Mouse (Mus musculus) midbrain, embryonic 11.5 days (tissue): ENCODE data around the gene Slc7a11. TPM values are rescaled to one million over a fixed set of nuclear protein-coding genes. Genes with fewer than 3 reads are reported as not detected.

ENCODE experiments used
- ATAC-seq: fragments of 200-750 bp; cut with Nextera tagmentation; 2 replicates; pipeline ENCODE4 v1.8.0; 2017; ENCODE audit warnings: moderate TSS enrichment, moderate library complexity; ENCODE audit not compliant: low FRiP score
- DNase-seq: peaks from one replicate; pipeline ENCODE4 v3.0.0; 2015; ENCODE audit warnings: low spot score; ENCODE audit errors: missing footprints
- H3K27ac ChIP-seq: fragments of 300-500 bp; sonication (generic); 2 replicates; pipeline ENCODE4 v1.5.1; 2014; ENCODE audit warnings: low read depth, low read length
- H3K27me3 ChIP-seq: fragments of 300-500 bp; sonication (generic); 2 replicates; pipeline ENCODE4 v1.6.1; 2014; ENCODE audit warnings: mild to moderate bottlenecking, low read length, moderate library complexity, mixed read lengths; ENCODE audit not compliant: control insufficient read depth, insufficient read depth
- H3K36me3 ChIP-seq: fragments of 300-500 bp; sonication (generic); 2 replicates; pipeline ENCODE4 v1.6.1; 2014; ENCODE audit warnings: mild to moderate bottlenecking, low read length, moderate library complexity, mixed read lengths; ENCODE audit not compliant: control insufficient read depth, insufficient read depth
- H3K4me1 ChIP-seq: fragments of 300-500 bp; sonication (generic); 2 replicates; pipeline ENCODE4 v1.6.1; 2014; ENCODE audit warnings: low read length; ENCODE audit not compliant: control insufficient read depth, insufficient read depth
- H3K4me2 ChIP-seq: fragments of 300-500 bp; sonication (generic); 2 replicates; pipeline ENCODE4 v1.6.1; 2014; ENCODE audit warnings: mild to moderate bottlenecking, moderate library complexity
- H3K4me3 ChIP-seq: fragments of 300-500 bp; sonication (generic); 2 replicates; pipeline ENCODE4 v1.5.1; 2014; ENCODE audit warnings: low read depth, low read length
- H3K9ac ChIP-seq: fragments of 300-500 bp; sonication (generic); 2 replicates; pipeline ENCODE4 v1.6.1; 2014; ENCODE audit warnings: low read length
- H3K9me3 ChIP-seq: fragments of 300-500 bp; sonication (generic); 2 replicates; pipeline ENCODE4 v1.6.1; 2016; ENCODE audit warnings: low read length; ENCODE audit not compliant: control insufficient read depth
- WGBS: fragments of 180-500 bp; shearing (Covaris S2); extraction: QIAGEN DNeasy Blood & Tissue Kit; methylation state at CpG from one replicate; pipeline ENCODE4 v1.1.7; 2014; 5-methylcytosine and 5-hydroxymethylcytosine counted together
- polyA plus RNA-seq: library from polyadenylated mRNA; unstranded; fragments of >200 nt; fragmentation: Nextera tagmentation; extraction: Ambion mirVana; gene quantifications from 2 replicates; pipeline ENCODE4 v1.2.1, GENCODE M21; 2014

Gene Slc7a11
- polyA plus RNA-seq, 1 experiment from 2014 or later: 0.96 TPM

DNA sequence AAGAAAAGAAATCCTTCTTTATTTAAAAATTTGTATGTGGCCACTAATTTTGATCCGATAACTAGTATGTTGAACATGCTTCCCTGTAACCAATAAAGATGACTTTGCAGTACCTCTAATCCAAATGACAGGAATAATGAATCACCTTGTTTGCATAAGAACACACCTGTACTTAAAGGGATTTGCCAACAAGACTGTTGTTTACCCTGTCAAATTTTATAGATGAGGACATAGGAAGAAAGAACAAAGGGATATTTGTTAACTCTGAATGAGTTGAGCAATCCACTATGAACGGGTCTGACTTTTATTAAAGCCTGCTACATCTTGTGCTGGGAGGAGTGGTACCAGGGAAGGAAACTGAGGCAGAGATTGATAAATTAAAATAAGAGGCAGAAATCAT lies 181.3 kb downstream of the Slc7a11 start:
- Histone ChIP-seq H3K27me3 (no peaks in the 10 kb centered on the region), H3K9me3 (no peaks in the 10 kb centered on the region), H3K36me3 (no peaks in the 10 kb centered on the region), H3K4me3 (no peak overlapping the region), H3K4me1 (no peaks in the 10 kb centered on the region), H3K9ac (no peak overlapping the region), H3K4me2 (no peak overlapping the region), H3K27ac (no peak overlapping the region)
- ATAC-seq: no peak
- DNase-seq: no peak
- 84% methylated on average over 2 of the region's 2 CpGs for WGBS

DNA sequence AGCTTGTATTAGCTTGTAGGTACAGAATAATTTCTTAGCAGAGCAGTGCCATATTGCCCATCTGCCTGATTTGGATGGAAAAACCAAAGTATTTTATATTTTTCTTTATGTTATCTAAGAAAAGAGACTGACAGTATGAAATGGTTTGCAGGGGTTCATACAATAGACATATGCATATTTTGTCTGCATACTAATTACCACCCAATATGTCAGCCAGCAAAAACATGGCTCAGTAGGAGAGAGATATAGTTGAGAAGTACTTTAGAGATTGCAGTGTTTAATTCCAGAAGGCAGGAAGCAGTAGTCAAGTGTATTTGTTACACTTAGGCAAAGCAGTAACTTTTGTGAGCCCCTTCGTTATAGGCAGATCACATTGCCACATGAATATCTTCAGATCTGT lies 182.7 kb downstream of the Slc7a11 start:
- ATAC-seq (no peak), DNase-seq (no peak)
- H3K27ac ChIP-seq: no peak overlapping the region
- H3K4me1 ChIP-seq: no peaks in the 10 kb centered on the region
- no peak overlapping the region for H3K9ac ChIP-seq
- H3K36me3 ChIP-seq: no peaks in the 10 kb centered on the region
- WGBS: 95% methylated on average over 1 of the region's 1 CpGs
- no peaks in the 10 kb centered on the region for H3K27me3 ChIP-seq
- H3K4me2 ChIP-seq: no peak overlapping the region
- H3K4me3 ChIP-seq: no peak overlapping the region
- H3K9me3 ChIP-seq: no peaks in the 10 kb centered on the region

DNA sequence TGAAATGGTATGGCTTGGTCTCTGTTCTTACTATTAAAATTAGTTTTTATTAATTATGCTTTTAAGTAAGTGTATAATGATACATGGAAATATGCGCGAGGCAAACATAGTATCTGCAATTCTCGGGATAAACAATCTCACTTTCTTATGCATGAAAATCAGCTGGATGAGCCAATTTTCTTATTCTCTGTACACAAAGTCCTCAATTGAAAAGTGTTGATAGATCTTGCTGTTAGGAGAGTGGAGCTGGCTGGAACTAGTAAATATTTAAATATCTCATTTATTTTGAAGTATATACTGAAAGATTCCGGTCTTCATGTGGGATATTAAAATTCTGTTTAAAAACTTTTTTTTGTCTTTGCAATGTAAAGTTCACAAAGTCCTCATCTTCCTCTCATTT lies 184.6 kb downstream of the Slc7a11 start:
- Histone ChIP-seq H3K9me3 (no peaks in the 10 kb centered on the region), H3K9ac (no peak overlapping the region), H3K27ac (no peak overlapping the region), H3K27me3 (no peaks in the 10 kb centered on the region), H3K4me2 (no peak overlapping the region), H3K4me3 (no peak overlapping the region), H3K36me3 (no peaks in the 10 kb centered on the region), H3K4me1 (no peaks in the 10 kb centered on the region)
- DNase-seq: no peak
- 91% methylated on average over 4 of the region's 4 CpGs for WGBS
- no peak for ATAC-seq

DNA sequence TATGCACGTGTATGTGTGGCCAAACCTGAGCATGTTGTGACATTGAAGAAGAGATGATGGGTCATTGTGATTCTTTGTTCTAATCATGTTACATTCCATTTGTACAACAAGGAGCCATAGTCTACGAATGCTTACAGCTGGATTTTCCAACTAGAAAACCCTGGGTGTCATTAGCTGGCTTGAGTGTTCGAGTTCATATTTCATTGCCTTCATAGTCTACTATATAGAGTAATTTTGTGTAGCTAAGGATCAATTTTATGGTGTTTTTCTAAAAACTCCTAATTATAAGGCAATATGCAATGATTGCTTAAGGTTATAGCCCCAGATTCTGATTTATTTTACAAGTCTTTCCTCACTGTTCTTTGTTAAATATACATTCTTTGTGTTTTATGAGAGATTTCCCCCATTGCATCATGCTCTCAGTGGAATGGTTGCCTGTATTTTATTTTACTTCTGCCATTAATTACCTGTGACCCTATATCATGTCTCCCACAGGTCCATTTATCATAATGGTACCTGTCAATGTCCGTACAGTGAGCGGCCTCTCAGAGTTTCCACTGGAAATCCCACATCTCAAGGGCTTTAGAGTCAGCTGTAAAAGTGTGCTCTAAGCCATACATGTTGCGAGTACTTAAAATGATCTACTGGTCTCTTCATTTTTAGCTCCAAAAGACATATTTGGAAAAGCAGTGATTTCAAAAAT lies 193.7 kb downstream of the Slc7a11 start:
- 85% methylated on average over 6 of the region's 6 CpGs for WGBS

DNA sequence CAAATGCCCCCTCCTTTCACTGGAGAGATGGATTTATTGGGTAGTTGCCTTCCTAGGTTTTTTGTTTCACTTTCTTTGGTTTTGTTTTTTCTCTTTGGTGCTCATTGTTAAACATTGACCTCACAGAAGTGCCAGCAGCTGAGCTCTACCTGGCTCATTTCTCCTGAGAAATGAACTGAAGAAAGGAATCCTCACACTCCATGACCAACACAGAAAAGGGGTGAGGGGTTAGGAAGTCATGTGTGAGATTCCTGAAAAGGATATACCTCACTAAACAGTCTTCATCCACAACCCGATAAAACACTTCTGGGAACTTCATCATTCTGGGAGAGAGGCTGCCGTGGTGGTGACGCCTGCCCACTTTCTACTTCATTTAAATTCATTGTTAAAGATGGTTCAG lies 207.4 kb downstream of the Slc7a11 start:
- H3K4me3 ChIP-seq: no peak overlapping the region
- ATAC-seq: no peak
- H3K27ac ChIP-seq: no peak overlapping the region
- no peak overlapping the region for H3K9ac ChIP-seq
- no peaks in the 10 kb centered on the region for H3K4me1 ChIP-seq
- H3K9me3 ChIP-seq: no peaks in the 10 kb centered on the region
- no peaks in the 10 kb centered on the region for H3K36me3 ChIP-seq
- no peak for DNase-seq
- H3K4me2 ChIP-seq: no peak overlapping the region
- WGBS: 83% methylated on average over 3 of the region's 3 CpGs
- no peaks in the 10 kb centered on the region for H3K27me3 ChIP-seq

More for the DNA sequence above, 193.7 kb downstream of the Slc7a11 start:
- Histone ChIP-seq H3K27me3 (no peaks in the 10 kb centered on the region), H3K9me3 (no peaks in the 10 kb centered on the region), H3K36me3 (no peaks in the 10 kb centered on the region), H3K27ac (no peak overlapping the region), H3K4me3 (no peak overlapping the region), H3K4me2 (no peak overlapping the region), H3K4me1 (no peaks in the 10 kb centered on the region), H3K9ac (no peak overlapping the region)
- ATAC-seq (no peak), DNase-seq (no peak)

DNA sequence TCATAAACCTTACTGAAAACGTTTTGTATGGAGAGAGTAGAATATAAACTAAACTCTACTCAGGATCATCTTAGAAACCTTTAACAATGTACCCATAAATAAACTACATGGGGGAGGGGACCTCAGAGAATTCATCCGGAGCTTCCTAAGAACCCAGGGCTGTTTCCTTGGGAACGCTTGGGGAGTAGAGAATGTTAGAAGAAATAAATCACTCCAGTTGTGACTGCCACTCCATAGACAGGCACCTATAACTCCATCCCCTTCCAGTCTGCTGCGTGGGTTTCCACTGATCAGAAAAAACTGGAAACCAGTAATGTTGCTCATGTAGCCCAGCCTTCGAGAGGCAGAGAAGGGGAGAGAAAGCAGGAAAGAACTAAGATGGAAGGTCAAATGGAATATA lies 210.3 kb downstream of the Slc7a11 start:
- no peak overlapping the region for H3K4me2 ChIP-seq
- WGBS: 51% methylated on average over 5 of the region's 5 CpGs
- no peak for DNase-seq
- no peak overlapping the region for H3K4me3 ChIP-seq
- no peak overlapping the region for H3K27ac ChIP-seq
- H3K9ac ChIP-seq: no peak overlapping the region
- ATAC-seq: no peak
- H3K4me1 ChIP-seq: no peaks in the 10 kb centered on the region
- H3K27me3 ChIP-seq: no peaks in the 10 kb centered on the region
- no peaks in the 10 kb centered on the region for H3K9me3 ChIP-seq
- H3K36me3 ChIP-seq: no peaks in the 10 kb centered on the region

DNA sequence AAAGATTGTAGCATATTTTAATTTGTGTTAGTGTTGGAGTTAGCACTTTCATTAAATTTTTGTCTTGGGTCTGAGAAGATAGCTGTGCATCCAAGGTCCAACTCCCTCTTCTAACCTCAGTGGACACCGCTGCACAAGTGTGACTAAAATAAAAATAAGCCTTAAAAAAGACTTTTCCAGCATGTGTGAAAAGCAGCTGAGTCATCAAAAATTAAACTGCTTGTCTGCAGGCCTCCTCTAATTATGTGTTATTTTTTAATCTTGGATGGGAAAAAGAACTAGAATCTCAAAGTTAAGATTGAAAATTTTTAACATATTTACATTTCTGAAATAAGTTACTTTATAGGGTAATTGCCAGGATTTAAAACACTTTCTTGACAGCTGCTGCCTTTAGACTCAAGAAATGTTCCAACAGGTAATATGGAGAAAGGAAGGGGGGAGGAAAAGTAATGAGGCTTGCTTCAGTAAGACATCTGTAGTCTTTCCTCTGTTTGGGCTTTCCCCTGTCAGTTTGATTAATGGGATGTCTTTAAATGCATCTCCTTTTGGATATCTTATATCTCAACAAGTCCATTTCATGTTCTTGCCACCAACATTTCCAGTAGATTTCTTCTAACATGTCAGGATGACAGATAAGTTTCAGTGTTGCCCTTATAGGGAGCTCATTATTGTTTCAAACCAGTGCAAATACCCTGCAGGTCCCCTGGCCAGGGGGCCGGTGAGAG lies 218.9 kb downstream of the Slc7a11 start:
- ATAC-seq: no peak
- Histone ChIP-seq H3K27me3 (no peaks in the 10 kb centered on the region), H3K4me3 (no peak overlapping the region), H3K4me1 (no peaks in the 10 kb centered on the region), H3K4me2 (no peak overlapping the region), H3K9me3 (no peaks in the 10 kb centered on the region), H3K36me3 (no peaks in the 10 kb centered on the region), H3K27ac (no peak overlapping the region), H3K9ac (no peak overlapping the region)
- no peak for DNase-seq
- WGBS: 85% methylated on average over 2 of the region's 2 CpGs

DNA sequence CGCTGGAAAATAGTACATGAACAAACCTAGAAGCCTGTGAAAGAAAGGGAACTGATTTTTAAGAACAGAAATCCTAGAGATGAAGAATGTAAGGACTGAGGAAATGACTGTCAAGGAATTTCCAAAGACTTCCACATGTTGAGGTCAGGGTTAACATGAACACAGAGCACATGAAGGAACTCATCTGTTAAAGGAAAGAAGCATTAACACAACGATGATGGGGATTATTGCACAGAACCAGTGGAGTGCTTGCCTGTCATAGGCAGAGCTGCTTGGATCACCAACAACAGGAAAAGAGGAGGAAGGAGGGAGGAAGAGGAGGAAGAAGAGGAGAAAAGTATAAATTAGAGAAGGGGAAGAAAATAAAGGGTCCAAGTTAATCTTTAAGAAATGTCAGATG lies 223.0 kb downstream of the Slc7a11 start:
- no peak overlapping the region for H3K4me2 ChIP-seq
- no peaks in the 10 kb centered on the region for H3K36me3 ChIP-seq
- DNase-seq: no peak
- no peak overlapping the region for H3K27ac ChIP-seq
- 80% methylated on average over 2 of the region's 2 CpGs for WGBS
- H3K4me3 ChIP-seq: no peak overlapping the region
- ATAC-seq: no peak
- H3K9me3 ChIP-seq: no peaks in the 10 kb centered on the region
- H3K9ac ChIP-seq: no peak overlapping the region
- no peaks in the 10 kb centered on the region for H3K27me3 ChIP-seq
- H3K4me1 ChIP-seq: no peaks in the 10 kb centered on the region

DNA sequence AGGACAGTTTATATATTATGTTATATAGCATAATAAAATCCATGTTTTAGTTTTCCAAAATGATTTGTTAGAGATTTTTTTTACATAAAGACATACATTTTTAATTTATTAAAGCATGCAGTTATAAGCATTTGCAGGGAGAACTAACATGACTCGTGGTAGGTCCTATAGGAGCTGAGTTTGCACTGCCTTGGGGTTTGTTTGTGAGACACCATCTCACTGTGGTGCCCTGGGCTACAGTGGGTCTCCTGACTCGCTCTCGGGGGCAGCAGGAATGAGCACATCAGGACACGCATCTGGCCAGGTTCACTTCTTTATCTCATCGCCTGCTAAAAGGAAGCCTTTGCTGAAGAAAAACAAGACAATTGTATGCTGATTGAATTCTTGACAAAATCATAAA lies 257.0 kb downstream of the Slc7a11 start:
- Histone ChIP-seq H3K4me3 (no peak overlapping the region), H3K4me2 (no peak overlapping the region), H3K9ac (no peak overlapping the region), H3K36me3 (no peaks in the 10 kb centered on the region), H3K27ac (no peak overlapping the region), H3K9me3 (no peaks in the 10 kb centered on the region), H3K4me1 (no peaks in the 10 kb centered on the region), H3K27me3 (no peaks in the 10 kb centered on the region)
- DNase-seq: no peak
- WGBS: 86% methylated on average over 5 of the region's 5 CpGs
- ATAC-seq: no peak
